Mouse (Mus musculus): ENCODE measurements around the gene Eif3c. TPM values are rescaled to one million over a fixed set of nuclear protein-coding genes. Genes with fewer than 3 reads are reported as not detected.
A peak's percentile ranks its signal among the peaks of the same experiment; 100 is the strongest.

The Eif3c gene
- polyA plus RNA-seq, 1 experiment from 2014 or later = 178 TPM

- no peaks in the 10 kb centered on the region for H3K9me3 ChIP-seq (replicated peaks)
- H3K9ac ChIP-seq (replicated peaks) = no peak overlapping the region
- no peak for ATAC-seq (ENCODE audit: low FRiP score)
- no peak overlapping the region for H3K4me3 ChIP-seq (replicated peaks)
- no peaks in the 10 kb centered on the region for H3K36me3 ChIP-seq
- H3K4me1 ChIP-seq = peaks cover 24% of the 10 kb centered on the region
- H3K4me2 ChIP-seq = no peak overlapping the region
- WGBS = 69% methylated on average over 8 of the region's 8 CpGs
- H3K27ac ChIP-seq (replicated peaks) = no peak overlapping the region
- H3K27me3 ChIP-seq (replicated peaks) = peaks cover 15% of the 10 kb centered on the region; the same call in 1 of the 2 replicates
Observed at GRCm38 (mm10) chr7:126586839-126587238, 20.6 kb upstream of the Eif3c start.

GRCm38 (mm10) chr7:126585717-126586116, 19.5 kb upstream of the Eif3c start, which contains the start of gene Cln3:
TSS of gene Cln3 (minus strand) at chr7:126585817.
- no peaks in the 10 kb centered on the region for H3K9me3 ChIP-seq (replicated peaks)
- H3K27me3 ChIP-seq (replicated peaks) = peaks cover 15% of the 10 kb centered on the region; the same call in 1 of the 2 replicates
- H3K27ac ChIP-seq (replicated peaks) = no peak within 1 kb of the TSS
- H3K4me3 ChIP-seq (replicated peaks) = no peak within 1 kb of the TSS
- ATAC-seq (ENCODE audit: low FRiP score) = no peak
- H3K36me3 ChIP-seq = no peaks in the 10 kb centered on the region
- no peak within 1 kb of the TSS for H3K9ac ChIP-seq (replicated peaks)
- WGBS = 81% methylated on average over 6 of the region's 6 CpGs
- peaks cover 35% of the 10 kb centered on the region for H3K4me1 ChIP-seq
- H3K4me2 ChIP-seq = no peak within 1 kb of the TSS

GRCm38 (mm10) chr7:126584506-126584977, 18.3 kb upstream of the Eif3c start, which contains the start of gene Apobr:
TSS of gene Apobr (plus strand) at chr7:126584942.
- peaks cover 38% of the 10 kb centered on the region for H3K4me1 ChIP-seq
- no peak for ATAC-seq (ENCODE audit: low FRiP score)
- peak within 1 kb of the TSS; percentile 61 for H3K4me3 ChIP-seq (replicated peaks)
- no peaks in the 10 kb centered on the region for H3K9me3 ChIP-seq (replicated peaks)
- peak within 1 kb of the TSS; percentile 87 for H3K4me2 ChIP-seq
- WGBS = 82% methylated on average over 8 of the region's 8 CpGs
- no peaks in the 10 kb centered on the region for H3K36me3 ChIP-seq
- H3K9ac ChIP-seq (replicated peaks) = no peak within 1 kb of the TSS
- H3K27me3 ChIP-seq (replicated peaks) = peaks cover 15% of the 10 kb centered on the region; the same call in 1 of the 2 replicates
- H3K27ac ChIP-seq (replicated peaks) = 0 out of 2 replicates have a peak within 1 kb of the TSS, but pooled peaks have one; percentile 20

GRCm38 (mm10) chr7:126583761-126584160, 17.6 kb upstream of the Eif3c start:
- WGBS = 58% methylated on average over 6 of the region's 6 CpGs
- peak overlapping the region; percentile 61 for H3K9ac ChIP-seq (replicated peaks)
- no peak for ATAC-seq (ENCODE audit: low FRiP score)
- H3K4me3 ChIP-seq (replicated peaks) = peak overlapping the region; percentile 61
- H3K27ac ChIP-seq (replicated peaks) = peak overlapping the region; percentile 91
- H3K4me1 ChIP-seq = peaks cover 38% of the 10 kb centered on the region
- peaks cover 2% of the 10 kb centered on the region; the same call in 1 of the 2 replicates for H3K36me3 ChIP-seq
- peaks cover 15% of the 10 kb centered on the region; the same call in 1 of the 2 replicates for H3K27me3 ChIP-seq (replicated peaks)
- H3K9me3 ChIP-seq (replicated peaks) = no peaks in the 10 kb centered on the region
- peak overlapping the region; percentile 87 for H3K4me2 ChIP-seq

- Histone ChIP-seq H3K9ac (replicated peaks) (peak overlapping the region; percentile 61), H3K4me1 (peaks cover 38% of the 10 kb centered on the region), H3K4me2 (peak overlapping the region; percentile 87), H3K27ac (replicated peaks) (peak overlapping the region; percentile 91), H3K27me3 (replicated peaks) (peaks cover 15% of the 10 kb centered on the region; the same call in 1 of the 2 replicates), H3K4me3 (replicated peaks) (peak overlapping the region; percentile 61), H3K36me3 (peaks cover 6% of the 10 kb centered on the region; the same call in 1 of the 2 replicates), H3K9me3 (replicated peaks) (no peaks in the 10 kb centered on the region)
- WGBS = under 1% methylated on average over 22 of the region's 22 CpGs
- ATAC-seq (ENCODE audit: low FRiP score) = peak; percentile 91
Observed at GRCm38 (mm10) chr7:126583251-126583709, 17.1 kb upstream of the Eif3c start.

- peaks cover 15% of the 10 kb centered on the region; the same call in 1 of the 2 replicates for H3K27me3 ChIP-seq (replicated peaks)
- no peaks in the 10 kb centered on the region for H3K9me3 ChIP-seq (replicated peaks)
- peak overlapping the region; percentile 87 for H3K4me2 ChIP-seq
- H3K4me3 ChIP-seq (replicated peaks) = peak overlapping the region; percentile 61
- peaks cover 11% of the 10 kb centered on the region; the same call in 1 of the 2 replicates for H3K36me3 ChIP-seq
- H3K4me1 ChIP-seq = peaks cover 34% of the 10 kb centered on the region
- WGBS = 1% methylated on average over 20 of the region's 20 CpGs
- peak; percentile 63 for ATAC-seq (ENCODE audit: low FRiP score)
- peak overlapping the region; percentile 61 for H3K9ac ChIP-seq (replicated peaks)
- peak overlapping the region; percentile 91 for H3K27ac ChIP-seq (replicated peaks)
Observed at GRCm38 (mm10) chr7:126582759-126583158, 16.5 kb upstream of the Eif3c start.

GRCm38 (mm10) chr7:126581661-126582060, 15.4 kb upstream of the Eif3c start:
- H3K4me1 ChIP-seq = peaks cover 31% of the 10 kb centered on the region
- peak overlapping the region; percentile 87 for H3K4me2 ChIP-seq
- peaks cover 15% of the 10 kb centered on the region; the same call in 1 of the 2 replicates for H3K27me3 ChIP-seq (replicated peaks)
- H3K36me3 ChIP-seq = peaks cover 19% of the 10 kb centered on the region
- WGBS = 78% methylated on average over 6 of the region's 6 CpGs
- 0 out of 2 replicates have a peak overlapping the region, but pooled peaks have one; percentile 1 for H3K4me3 ChIP-seq (replicated peaks)
- no peaks in the 10 kb centered on the region for H3K9me3 ChIP-seq (replicated peaks)
- H3K9ac ChIP-seq (replicated peaks) = no peak overlapping the region
- ATAC-seq (ENCODE audit: low FRiP score) = no peak
- no peak overlapping the region for H3K27ac ChIP-seq (replicated peaks)

- WGBS = 58% methylated on average over 8 of the region's 8 CpGs
- Histone ChIP-seq H3K27me3 (replicated peaks) (no peaks in the 10 kb centered on the region), H3K4me1 (peaks cover 31% of the 10 kb centered on the region), H3K36me3 (peaks cover 31% of the 10 kb centered on the region), H3K9me3 (replicated peaks) (no peaks in the 10 kb centered on the region), H3K27ac (replicated peaks) (no peak overlapping the region), H3K9ac (replicated peaks) (no peak overlapping the region), H3K4me2 (no peak overlapping the region), H3K4me3 (replicated peaks) (no peak overlapping the region)
- ATAC-seq (ENCODE audit: low FRiP score) = no peak
Observed at GRCm38 (mm10) chr7:126579172-126579571, 13.0 kb upstream of the Eif3c start.

- Histone ChIP-seq H3K4me3 (replicated peaks) (no peak overlapping the region), H3K36me3 (peaks cover 40% of the 10 kb centered on the region), H3K4me2 (no peak overlapping the region), H3K4me1 (peaks cover 15% of the 10 kb centered on the region), H3K9ac (replicated peaks) (no peak overlapping the region), H3K9me3 (replicated peaks) (no peaks in the 10 kb centered on the region), H3K27me3 (replicated peaks) (no peaks in the 10 kb centered on the region), H3K27ac (replicated peaks) (no peak overlapping the region)
- WGBS = 53% methylated on average over 8 of the region's 8 CpGs
- no peak for ATAC-seq (ENCODE audit: low FRiP score)
Observed at GRCm38 (mm10) chr7:126576946-126577345, 10.7 kb upstream of the Eif3c start.

GRCm38 (mm10) chr7:126565693-126566092, 518 bp downstream of the Eif3c start:
- ATAC-seq (ENCODE audit: low FRiP score) = peak; percentile 50; the same call in 1 of the 2 replicates
- WGBS = 3% methylated on average over 24 of the region's 28 CpGs
- Histone ChIP-seq H3K4me3 (replicated peaks) (peak overlapping the region; percentile 96), H3K4me2 (peak overlapping the region; percentile 80), H3K27me3 (replicated peaks) (no peaks in the 10 kb centered on the region), H3K4me1 (peaks cover 9% of the 10 kb centered on the region), H3K9me3 (replicated peaks) (no peaks in the 10 kb centered on the region), H3K27ac (replicated peaks) (peak overlapping the region; percentile 79), H3K36me3 (peaks cover 40% of the 10 kb centered on the region), H3K9ac (replicated peaks) (peak overlapping the region; percentile 78)

GRCm38 (mm10) chr7:126556635-126557034, 9.6 kb downstream of the Eif3c start:
- no peak for ATAC-seq (ENCODE audit: low FRiP score)
- no peaks in the 10 kb centered on the region for H3K9me3 ChIP-seq (replicated peaks)
- WGBS = 92% methylated on average over 5 of the region's 5 CpGs
- H3K27ac ChIP-seq (replicated peaks) = no peak overlapping the region
- H3K4me1 ChIP-seq = no peaks in the 10 kb centered on the region
- no peak overlapping the region for H3K9ac ChIP-seq (replicated peaks)
- no peaks in the 10 kb centered on the region for H3K27me3 ChIP-seq (replicated peaks)
- H3K36me3 ChIP-seq = peaks cover 92% of the 10 kb centered on the region
- H3K4me3 ChIP-seq (replicated peaks) = no peak overlapping the region
- H3K4me2 ChIP-seq = no peak overlapping the region

- H3K9me3 ChIP-seq (replicated peaks) = no peaks in the 10 kb centered on the region
- H3K9ac ChIP-seq (replicated peaks) = no peak overlapping the region
- no peak for ATAC-seq (ENCODE audit: low FRiP score)
- WGBS = 98% methylated on average over 1 of the region's 1 CpGs
- no peaks in the 10 kb centered on the region for H3K4me1 ChIP-seq
- no peak overlapping the region for H3K4me2 ChIP-seq
- H3K36me3 ChIP-seq = peaks cover 93% of the 10 kb centered on the region
- no peaks in the 10 kb centered on the region for H3K27me3 ChIP-seq (replicated peaks)
- no peak overlapping the region for H3K27ac ChIP-seq (replicated peaks)
- no peak overlapping the region for H3K4me3 ChIP-seq (replicated peaks)
Observed at GRCm38 (mm10) chr7:126554796-126555195, 11.4 kb downstream of the Eif3c start.
